Mouse (Mus musculus): ENCODE measurements at regions not wholly inside any gene's neighbourhood (a gene's known extent, or its start where the extent isn't known, plus 50 kb on each side); places are given as distances from the start of the nearest gene placed in this dataset.
A peak's percentile ranks its signal among the peaks of the same experiment; 100 is the strongest.

GRCm38 (mm10) chr1:42277130-42277529 lies 418.4 kb upstream of the Pou3f3 start:
- DNase-seq (ENCODE audit: low read depth, low spot score) = no peak

DNA sequence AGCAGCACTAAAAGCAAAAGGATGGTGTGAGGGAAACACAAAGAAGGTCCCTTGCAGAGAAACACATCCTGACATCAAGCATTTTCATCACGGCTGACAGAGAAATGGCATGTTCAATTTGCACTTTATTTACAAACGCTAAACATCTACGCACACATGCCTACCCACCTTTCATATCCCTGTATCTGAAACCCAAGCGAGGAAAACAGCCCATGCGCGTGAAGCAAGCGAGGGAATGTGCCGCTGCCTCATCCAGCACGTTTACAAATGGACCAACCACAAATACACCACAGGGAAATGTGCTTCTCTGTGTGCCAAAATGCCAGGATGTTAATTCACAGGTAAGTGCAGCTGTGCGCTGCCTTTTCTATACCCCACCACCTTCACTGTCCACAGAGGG lies 399.7 kb upstream of the Pou3f3 start:
- no peak for DNase-seq (ENCODE audit: low read depth, low spot score)

GRCm38 (mm10) chr1:42309251-42309650 lies 386.3 kb upstream of the Pou3f3 start:
- DNase-seq (ENCODE audit: low read depth, low spot score) = no peak

DNA sequence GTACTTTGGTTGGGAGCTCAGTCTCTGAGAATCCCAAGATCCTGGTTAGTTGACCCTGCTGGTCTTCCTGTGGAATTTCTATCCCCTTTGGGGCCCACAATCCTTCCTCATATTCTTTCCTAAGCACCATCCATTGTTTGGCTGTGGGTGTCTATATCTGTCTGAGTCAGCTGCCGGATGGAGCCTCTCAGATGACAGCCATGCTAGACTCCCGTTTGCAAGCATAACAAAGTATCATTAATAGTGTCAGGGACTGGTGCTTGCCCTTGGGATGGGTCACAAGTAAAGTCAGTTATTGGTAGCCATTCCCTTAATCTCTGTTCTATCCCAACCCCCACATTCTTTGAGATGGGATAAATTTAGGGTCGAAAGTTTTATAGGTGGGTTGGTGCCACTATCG lies 382.1 kb upstream of the Pou3f3 start:
- no peak for DNase-seq (ENCODE audit: low read depth, low spot score)

- DNase-seq (ENCODE audit: low read depth, low spot score) = peak; percentile 10
These were observed 343.7 kb upstream of the Pou3f3 start for GRCm38 (mm10) chr1:42351884-42352283.

- DNase-seq (ENCODE audit: low read depth, low spot score) = no peak
These were observed 343.2 kb upstream of the Pou3f3 start for GRCm38 (mm10) chr1:42352389-42352788.

DNA sequence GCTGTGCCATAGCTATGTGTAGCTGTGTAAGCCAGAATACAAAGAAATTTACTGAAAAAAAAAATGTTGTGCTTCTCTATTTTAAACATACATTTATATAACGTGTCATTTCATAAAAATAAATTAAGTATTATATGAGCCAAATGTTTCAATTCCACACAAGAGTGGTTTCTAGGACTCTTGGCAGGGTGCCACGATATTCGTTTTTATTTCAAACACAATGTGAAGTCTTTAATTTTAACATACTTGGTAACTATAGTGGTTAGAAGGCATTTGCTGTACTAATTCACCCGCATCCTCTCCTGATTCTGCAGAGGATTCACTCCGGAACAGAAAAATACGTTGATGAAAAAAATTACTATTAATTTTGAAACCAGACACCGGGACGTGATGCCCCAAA lies 342.5 kb upstream of the Pou3f3 start:
- no peak for DNase-seq (ENCODE audit: low read depth, low spot score)

- no peak for DNase-seq (ENCODE audit: low read depth, low spot score)
These were observed 341.5 kb upstream of the Pou3f3 start for GRCm38 (mm10) chr1:42354020-42354419.

DNA sequence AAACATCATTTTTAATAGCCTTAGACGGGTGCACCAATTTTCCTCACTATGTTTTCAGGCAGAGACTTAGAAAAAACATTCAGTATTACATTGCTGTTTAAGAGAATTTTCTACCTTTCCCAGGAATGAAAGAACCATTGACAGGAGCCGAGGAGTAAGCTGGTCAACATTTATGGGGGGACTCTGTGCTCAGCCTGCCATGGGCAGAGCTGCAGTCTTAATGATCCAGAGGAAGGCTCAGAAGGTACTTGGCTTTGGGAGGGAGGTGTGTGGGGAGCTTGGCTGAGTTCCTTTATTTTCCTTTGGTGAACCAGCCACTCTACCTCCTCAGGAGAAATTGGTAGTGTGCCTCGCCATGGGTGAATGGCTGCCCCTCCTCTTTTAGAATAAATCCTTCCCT lies 333.1 kb upstream of the Pou3f3 start:
- no peak for DNase-seq (ENCODE audit: low read depth, low spot score)

DNA sequence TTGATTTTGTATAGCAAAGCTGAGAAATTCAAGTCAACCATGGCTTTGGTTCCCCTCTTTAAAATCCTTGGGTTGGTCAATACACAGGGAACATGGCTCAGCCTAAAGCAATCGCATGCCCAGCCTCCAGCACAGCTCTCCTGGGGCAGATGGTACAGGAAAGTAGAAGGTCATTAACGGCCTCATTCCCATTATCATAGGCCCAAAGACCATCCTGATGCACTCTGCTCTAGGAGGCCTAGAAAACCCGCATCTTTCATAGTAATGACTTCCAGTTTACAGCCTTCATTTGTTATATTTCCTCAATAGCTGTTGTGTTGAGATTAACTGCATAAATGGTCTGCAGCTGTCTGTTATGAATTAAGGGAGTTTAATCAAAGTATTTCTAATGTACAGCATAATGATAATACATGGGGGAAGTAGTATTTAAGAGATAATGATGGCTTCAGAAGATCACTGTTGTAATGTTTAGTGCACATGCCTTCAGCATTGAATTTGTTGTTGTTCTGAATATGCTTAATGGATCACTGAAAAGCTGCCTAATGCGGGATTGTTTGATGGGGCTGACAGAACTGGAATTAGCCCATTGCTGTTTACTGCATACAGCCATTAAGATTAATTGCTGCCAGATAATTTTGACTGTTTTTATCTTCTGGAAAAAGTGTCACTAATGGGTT lies 329.8 kb upstream of the Pou3f3 start:
- no peak for DNase-seq (ENCODE audit: low read depth, low spot score)

DNA sequence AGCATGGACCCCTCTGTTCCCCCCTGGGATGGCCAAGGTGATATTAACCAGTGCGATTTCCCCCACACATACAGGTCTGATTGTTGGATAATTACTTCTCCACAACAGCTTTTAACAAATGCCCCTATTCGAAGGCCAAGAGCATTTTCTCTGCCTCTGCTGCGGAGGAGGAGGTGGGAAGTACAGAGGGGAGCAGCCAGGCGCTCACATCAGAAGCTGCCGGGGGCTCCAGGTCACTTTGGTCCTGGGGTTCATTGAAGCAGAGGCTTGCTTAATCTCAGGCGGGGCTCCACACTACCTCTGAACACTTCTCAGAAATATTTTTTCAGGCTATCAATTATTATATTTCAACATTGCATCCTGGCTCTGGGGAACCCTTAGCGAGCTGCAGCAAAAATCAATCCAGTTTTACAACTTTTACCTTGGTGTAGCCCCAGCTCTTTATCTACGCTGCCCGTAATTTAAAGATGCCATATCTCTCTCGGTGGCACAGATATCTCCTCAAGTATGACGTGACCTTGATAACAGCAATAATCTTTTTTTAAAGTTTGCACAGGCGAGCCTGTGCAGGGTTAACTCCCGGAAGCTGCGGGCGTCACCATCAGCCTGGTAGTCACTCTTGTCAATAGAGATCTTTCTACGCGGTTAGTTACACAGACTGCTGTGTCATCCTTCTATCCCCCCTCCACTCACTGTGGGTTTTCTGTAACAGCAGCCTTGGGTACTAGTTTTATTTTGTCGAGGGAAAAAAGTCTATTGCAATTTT lies 307.5 kb upstream of the Pou3f3 start:
- no peak for DNase-seq (ENCODE audit: low read depth, low spot score)

GRCm38 (mm10) chr1:42388740-42389139 lies 306.8 kb upstream of the Pou3f3 start:
- DNase-seq (ENCODE audit: low read depth, low spot score) = no peak

- DNase-seq (ENCODE audit: low read depth, low spot score) = no peak
These were observed 299.8 kb upstream of the Pou3f3 start for GRCm38 (mm10) chr1:42395651-42396260.

DNA sequence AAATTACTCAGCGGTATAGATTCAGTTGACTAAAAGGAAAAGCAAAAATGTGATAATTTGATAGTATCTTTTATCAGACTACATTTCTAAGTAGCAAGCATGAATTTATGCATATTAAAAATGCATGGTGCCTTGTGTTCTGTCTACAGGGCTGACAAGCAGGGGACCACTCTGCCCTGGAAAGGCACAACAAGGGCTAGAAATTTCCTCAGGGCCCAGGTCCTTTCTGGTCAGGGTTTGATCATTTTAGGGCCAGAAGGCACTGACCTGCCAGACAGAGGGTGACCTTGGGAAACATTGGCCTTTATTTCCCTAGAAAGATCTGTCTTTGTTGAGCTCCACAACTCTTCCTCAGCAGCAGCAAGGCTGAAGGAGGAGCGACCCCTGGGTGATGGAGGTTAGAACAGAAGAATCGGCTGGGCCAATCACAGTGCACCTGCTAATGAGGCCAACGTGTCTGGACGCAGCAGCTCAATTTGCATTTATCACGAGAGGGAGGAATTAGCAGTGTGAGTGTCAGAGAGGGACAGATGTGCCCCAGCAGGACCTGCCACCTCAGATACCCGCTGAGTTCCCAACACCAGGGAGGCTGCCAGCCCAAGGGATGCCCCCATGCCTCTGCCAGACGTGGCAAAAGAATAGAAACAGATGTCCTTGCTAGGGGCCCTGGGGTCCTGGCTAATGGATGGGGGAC lies 297.0 kb upstream of the Pou3f3 start:
- DNase-seq (ENCODE audit: low read depth, low spot score) = no peak

DNA sequence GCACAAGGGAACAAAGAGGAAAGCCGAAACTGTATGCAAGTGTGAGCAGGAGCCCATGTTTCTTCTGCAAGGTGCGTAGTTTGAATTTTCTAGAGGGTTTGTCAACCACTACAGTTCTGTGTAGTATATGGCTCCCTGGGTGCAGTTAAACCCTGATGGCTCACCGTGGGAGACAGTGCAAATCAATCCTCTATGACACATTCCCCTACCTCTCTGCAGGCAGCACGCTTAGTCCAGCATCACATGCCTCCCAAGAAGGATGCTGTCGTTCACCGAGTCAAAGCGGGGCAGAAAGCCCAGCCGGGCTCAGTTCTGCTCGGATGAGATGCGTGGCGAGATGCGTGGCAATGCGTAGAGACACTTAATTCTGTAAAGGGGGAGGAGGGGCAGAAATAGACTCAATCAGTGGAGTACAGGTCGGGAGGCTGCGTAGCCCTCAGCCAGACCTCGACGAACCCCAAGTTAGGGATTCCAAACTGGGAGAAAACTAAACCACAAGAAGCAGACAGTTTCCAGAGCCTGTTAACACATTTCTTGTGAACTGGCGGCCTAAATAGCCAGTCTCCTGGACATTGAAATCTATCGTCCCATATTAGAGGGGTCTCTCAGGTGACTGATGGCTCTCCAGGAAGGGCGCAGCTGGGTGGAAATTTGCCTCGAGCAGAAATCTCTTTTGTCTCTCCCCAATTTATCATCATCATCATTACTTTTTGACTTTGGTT lies 279.6 kb upstream of the Pou3f3 start:
- DNase-seq (ENCODE audit: low read depth, low spot score) = peak; percentile 18

- no peak for DNase-seq (ENCODE audit: low read depth, low spot score)
These were observed 278.9 kb upstream of the Pou3f3 start for GRCm38 (mm10) chr1:42416539-42417218.

GRCm38 (mm10) chr1:42417815-42418214 lies 277.8 kb upstream of the Pou3f3 start:
- no peak for DNase-seq (ENCODE audit: low read depth, low spot score)

GRCm38 (mm10) chr1:42418233-42418632 lies 277.3 kb upstream of the Pou3f3 start:
- DNase-seq (ENCODE audit: low read depth, low spot score) = no peak

GRCm38 (mm10) chr1:42436366-42436998 lies 259.1 kb upstream of the Pou3f3 start:
- peak; percentile 22 for DNase-seq (ENCODE audit: low read depth, low spot score)

DNA sequence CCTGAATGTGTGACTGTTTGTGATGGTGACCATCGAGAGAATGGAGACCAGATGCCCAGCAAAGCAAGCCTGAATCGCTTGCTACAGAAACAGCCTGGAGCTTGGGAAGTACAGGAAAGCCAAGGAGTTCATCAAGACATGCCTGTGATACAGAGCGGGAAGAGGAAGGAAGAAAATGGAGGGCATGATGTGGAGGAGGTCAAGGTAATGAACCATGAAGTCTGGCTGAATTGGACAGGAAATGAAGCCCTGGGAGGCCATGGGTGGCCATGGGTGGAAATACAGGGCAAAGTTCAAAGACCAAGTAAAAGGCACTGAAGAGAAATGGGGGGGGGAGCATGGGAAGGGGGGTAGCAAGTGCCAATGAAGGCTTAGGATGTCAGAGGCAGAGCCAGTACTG lies 227.2 kb upstream of the Pou3f3 start:
- peak; percentile 7 for DNase-seq (ENCODE audit: low read depth, low spot score)

All from mesoderm, embryonic 11.5 days (tissue).